Mouse (Mus musculus) hindlimb bud, embryonic 11.5 days (tissue): ENCODE data around the gene E330034G19Rik.
"Not testable (repeated sequence)": the region's sequence is repeated elsewhere in the genome, so short reads cannot be mapped to it uniquely, and the experiment has no call there.

ENCODE experiments used
- DNase-seq: peaks from one replicate; pipeline ENCODE4 v3.0.0-alpha.2; 2012; ENCODE audit warnings: low read depth, low spot score; ENCODE audit errors: extremely low spot score

Gene E330034G19Rik

GRCm38 (mm10) chr14:24347007-24347406, 54.0 kb downstream of the E330034G19Rik start:
- not testable (repeated sequence) for DNase-seq

GRCm38 (mm10) chr14:24358295-24358951, 65.4 kb downstream of the E330034G19Rik start:
- DNase-seq: peak; percentile 22
